Mouse (Mus musculus): ENCODE results near the gene Sparc. TPM values are rescaled to one million over a fixed set of nuclear protein-coding genes. Genes with fewer than 3 reads are reported as not detected.
A peak's percentile ranks its signal among the peaks of the same experiment; 100 is the strongest.

Gene Sparc
- total RNA-seq, 2 experiments from 2014 or later = 177 to 202 TPM

DNA sequence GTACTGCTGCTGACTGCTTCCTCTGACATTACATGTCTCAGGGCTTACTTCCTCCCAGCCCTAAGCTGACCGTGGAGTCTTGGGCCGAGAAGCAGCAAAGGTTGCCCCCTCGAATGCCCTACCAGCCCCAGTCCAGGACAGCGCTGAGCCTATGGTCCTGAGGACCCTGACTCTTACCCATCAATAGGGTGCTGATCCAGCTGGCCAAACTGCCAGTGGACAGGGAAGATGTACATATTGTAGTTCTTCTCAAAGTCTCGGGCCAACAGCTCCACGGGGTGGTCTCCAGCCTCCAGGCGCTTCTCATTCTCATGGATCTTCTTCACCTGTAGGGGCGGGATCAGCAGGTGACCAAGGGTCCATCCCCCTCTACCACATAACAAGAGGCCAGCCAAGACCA is 24.6 kb downstream of the Sparc start:
- intact Hi-C loops (cut with DNase I) = no loop called here
- H3K27ac ChIP-seq = no peak overlapping the region
- DNase-seq (ENCODE audit: extremely low spot score in 1 of 2, low spot score in 2 of 2) = no peak
- H3K4me3 ChIP-seq = no peak overlapping the region
- no peak for TF ChIP-seq CTCF (IDR thresholded peaks at IDR 0.05)

DNA sequence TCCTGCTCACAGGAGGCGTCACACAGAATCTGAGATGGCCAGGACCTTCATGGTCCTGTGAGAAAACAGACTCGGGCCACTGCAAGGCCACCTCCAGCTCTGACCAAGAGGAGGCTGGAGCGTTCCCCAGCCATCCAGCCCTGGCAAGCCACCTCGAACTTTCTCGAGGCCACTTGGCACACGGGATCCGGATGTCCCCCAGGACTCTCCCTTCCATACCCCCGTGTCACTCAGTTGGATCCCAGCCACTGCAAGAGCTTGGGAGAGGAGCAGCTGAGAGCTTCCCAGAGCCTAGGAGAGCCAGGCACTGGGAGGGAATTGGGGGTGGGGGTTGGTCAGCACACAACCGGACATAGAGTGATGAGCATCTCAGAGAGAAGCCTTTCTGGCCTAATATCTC is 25.5 kb downstream of the Sparc start:
- no peak for TF ChIP-seq CTCF (IDR thresholded peaks at IDR 0.05)
- H3K27ac ChIP-seq = no peak overlapping the region
- intact Hi-C loops (cut with DNase I) = no loop called here
- DNase-seq (ENCODE audit: extremely low spot score in 1 of 2, low spot score in 2 of 2) = no peak
- no peak overlapping the region for H3K4me3 ChIP-seq

DNA sequence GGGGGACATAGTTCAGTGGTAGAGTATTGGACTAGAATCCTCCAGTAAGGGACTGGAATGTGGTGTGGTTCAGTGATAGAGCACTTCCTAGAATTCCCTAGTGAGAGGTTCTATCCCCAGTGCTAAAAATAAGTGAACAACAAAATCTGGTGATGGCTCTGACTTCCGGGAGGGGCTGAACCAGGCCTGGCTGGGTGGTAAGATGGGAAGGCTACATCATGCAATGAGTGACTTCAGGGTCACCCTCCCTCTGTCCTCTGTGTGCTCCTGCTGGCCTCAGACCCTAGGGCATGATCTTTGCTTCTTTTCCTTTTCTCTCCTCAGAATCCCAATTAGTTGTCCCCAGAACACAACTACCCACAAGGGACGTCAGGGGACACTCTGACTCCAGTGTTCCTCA is 25.9 kb downstream of the Sparc start:
- intact Hi-C loops (cut with DNase I) = no loop called here
- H3K4me3 ChIP-seq = no peak overlapping the region
- no peak for TF ChIP-seq CTCF (IDR thresholded peaks at IDR 0.05)
- no peak for DNase-seq (ENCODE audit: extremely low spot score in 1 of 2, low spot score in 2 of 2)
- H3K27ac ChIP-seq = no peak overlapping the region

- H3K4me3 ChIP-seq = no peak overlapping the region
- no peak overlapping the region for H3K27ac ChIP-seq
- DNase-seq (ENCODE audit: extremely low spot score in 1 of 2, low spot score in 2 of 2) = no peak
- no peak for TF ChIP-seq CTCF (IDR thresholded peaks at IDR 0.05)
- intact Hi-C loops (cut with DNase I) = no loop called here
Observed at GRCm38 (mm10) chr11:55395073-55395642, 27.8 kb downstream of the Sparc start.

- no peak for DNase-seq (ENCODE audit: extremely low spot score in 1 of 2, low spot score in 2 of 2)
- no peak for TF ChIP-seq CTCF (IDR thresholded peaks at IDR 0.05)
- Histone ChIP-seq H3K4me3 (no peak overlapping the region), H3K27ac (no peak overlapping the region)
- intact Hi-C loops (cut with DNase I) = no loop called here
Observed at GRCm38 (mm10) chr11:55394592-55394991, 28.4 kb downstream of the Sparc start.

DNA sequence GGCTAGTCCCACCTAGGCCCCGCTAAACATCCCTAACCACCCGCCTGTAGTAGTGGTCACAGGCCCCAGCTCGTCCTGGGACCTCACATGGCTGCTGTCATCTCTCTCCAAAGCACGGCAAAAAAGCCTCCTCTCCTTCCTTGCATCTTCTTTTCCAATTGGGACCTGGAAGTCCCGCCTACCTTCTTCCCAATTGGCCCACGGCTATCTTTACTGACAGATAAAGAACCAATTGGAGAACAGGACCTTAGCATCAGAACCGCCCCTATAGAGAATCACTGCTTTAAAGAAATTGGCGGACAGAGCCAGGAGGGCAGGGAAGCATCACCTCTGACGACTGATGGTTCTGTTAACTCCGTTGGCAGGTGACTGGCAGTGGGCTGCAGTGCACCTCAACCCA is 30.5 kb downstream of the Sparc start:
- DNase-seq (ENCODE audit: extremely low spot score in 1 of 2, low spot score in 2 of 2) = no peak
- intact Hi-C loops (cut with DNase I) = no loop called here
- TF ChIP-seq CTCF (IDR thresholded peaks at IDR 0.05) = no peak
- H3K4me3 ChIP-seq = no peak overlapping the region
- H3K27ac ChIP-seq = no peak overlapping the region

GRCm38 (mm10) chr11:55389778-55390177 is 33.2 kb downstream of the Sparc start:
- peak; percentile 77 for TF ChIP-seq CTCF (IDR thresholded peaks at IDR 0.05)
- peak; percentile 22 to 52 for DNase-seq (ENCODE audit: extremely low spot score in 1 of 2, low spot score in 2 of 2)
- no peak overlapping the region for H3K4me3 ChIP-seq
- H3K27ac ChIP-seq = no peak overlapping the region
- intact Hi-C loops (cut with DNase I) = loop anchor here (1.0 to 10.0 kb wide), 3 partner anchors 57 to 505 kb away; no protein-coding TSS in a partner anchor

GRCm38 (mm10) chr11:55387576-55387975 is 35.4 kb downstream of the Sparc start:
- Histone ChIP-seq H3K4me3 (no peak overlapping the region), H3K27ac (no peak overlapping the region)
- DNase-seq (ENCODE audit: extremely low spot score in 1 of 2, low spot score in 2 of 2) = no peak
- no peak for TF ChIP-seq CTCF (IDR thresholded peaks at IDR 0.05)
- intact Hi-C loops (cut with DNase I) = loop anchor here (2.0 to 10.0 kb wide), 3 partner anchors 223 to 503 kb away; no protein-coding TSS in a partner anchor

- intact Hi-C loops (cut with DNase I) = loop anchor here (1.0 to 10.0 kb wide), 4 partner anchors 182 to 502 kb away; partner anchors contain the start of gene Slc36a1
- DNase-seq (ENCODE audit: extremely low spot score in 1 of 2, low spot score in 2 of 2) = peak; percentile 84 to 90
- Histone ChIP-seq H3K27ac (no peak overlapping the region), H3K4me3 (no peak overlapping the region)
- TF ChIP-seq CTCF (IDR thresholded peaks at IDR 0.05) = peak; percentile 98
Observed at GRCm38 (mm10) chr11:55386424-55387063, 36.4 kb downstream of the Sparc start.

DNA sequence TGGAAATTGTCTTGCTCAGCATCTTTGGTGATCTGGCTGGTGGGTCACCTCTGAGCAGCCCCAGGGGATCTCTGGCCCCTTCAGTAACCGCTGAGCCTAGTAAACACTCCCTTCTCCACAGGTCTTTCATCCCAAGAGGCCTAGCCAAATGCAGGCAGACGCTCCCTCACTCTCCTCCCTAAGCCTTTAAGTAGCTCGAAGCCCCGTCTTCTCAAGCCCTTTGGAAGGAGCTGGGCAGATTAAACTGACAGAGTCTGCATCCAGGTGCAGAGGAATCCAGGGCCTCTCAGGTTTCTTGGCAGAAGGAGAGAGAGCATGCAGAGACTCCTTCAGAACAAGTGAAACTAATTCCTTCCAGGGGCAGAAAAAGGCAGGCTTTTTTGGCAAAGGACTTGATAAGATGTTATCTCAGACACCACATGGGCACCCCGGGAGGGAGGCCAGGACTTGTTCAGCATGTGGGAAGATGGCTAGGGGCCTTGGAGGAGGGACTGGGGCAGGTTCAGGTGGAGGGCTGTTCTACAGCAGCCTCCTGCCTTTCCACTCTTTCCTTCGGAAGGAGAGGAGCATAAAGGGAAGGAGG is 39.4 kb downstream of the Sparc start:
- intact Hi-C loops (cut with DNase I) = loop anchor here (10.0 kb wide), 1 partner anchor 499 kb away; no protein-coding TSS in a partner anchor
- Histone ChIP-seq H3K27ac (no peak overlapping the region), H3K4me3 (no peak overlapping the region)
- TF ChIP-seq CTCF (IDR thresholded peaks at IDR 0.05) = no peak
- no peak for DNase-seq (ENCODE audit: extremely low spot score in 1 of 2, low spot score in 2 of 2)

GRCm38 (mm10) chr11:55380908-55381307 is 42.1 kb downstream of the Sparc start:
- DNase-seq (ENCODE audit: extremely low spot score in 1 of 2, low spot score in 2 of 2) = no peak
- Histone ChIP-seq H3K27ac (no peak overlapping the region), H3K4me3 (no peak overlapping the region)
- intact Hi-C loops (cut with DNase I) = loop anchor here (10.0 kb wide), 1 partner anchor 496 kb away; no protein-coding TSS in a partner anchor
- TF ChIP-seq CTCF (IDR thresholded peaks at IDR 0.05) = no peak

GRCm38 (mm10) chr11:55378371-55378770 is 44.6 kb downstream of the Sparc start:
- TF ChIP-seq CTCF (IDR thresholded peaks at IDR 0.05) = no peak
- intact Hi-C loops (cut with DNase I) = no loop called here
- H3K4me3 ChIP-seq = no peak overlapping the region
- no peak overlapping the region for H3K27ac ChIP-seq
- peak; percentile 57 to 63 for DNase-seq (ENCODE audit: extremely low spot score in 1 of 2, low spot score in 2 of 2)

All from left cerebral cortex, adult 2 months (tissue).